Mouse (Mus musculus): ENCODE results near the gene H2afv. TPM values are rescaled to one million over a fixed set of nuclear protein-coding genes. Genes with fewer than 3 reads are reported as not detected.

The H2afv gene
- 5.1 TPM for polyA plus RNA-seq (2014; fragmentation: Illumina TruSeq; extraction: RNeasy Lipid Tissue Mini Kit (QIAGEN cat#74804); ENCODE audit: low read depth, low replicate concordance)

DNA sequence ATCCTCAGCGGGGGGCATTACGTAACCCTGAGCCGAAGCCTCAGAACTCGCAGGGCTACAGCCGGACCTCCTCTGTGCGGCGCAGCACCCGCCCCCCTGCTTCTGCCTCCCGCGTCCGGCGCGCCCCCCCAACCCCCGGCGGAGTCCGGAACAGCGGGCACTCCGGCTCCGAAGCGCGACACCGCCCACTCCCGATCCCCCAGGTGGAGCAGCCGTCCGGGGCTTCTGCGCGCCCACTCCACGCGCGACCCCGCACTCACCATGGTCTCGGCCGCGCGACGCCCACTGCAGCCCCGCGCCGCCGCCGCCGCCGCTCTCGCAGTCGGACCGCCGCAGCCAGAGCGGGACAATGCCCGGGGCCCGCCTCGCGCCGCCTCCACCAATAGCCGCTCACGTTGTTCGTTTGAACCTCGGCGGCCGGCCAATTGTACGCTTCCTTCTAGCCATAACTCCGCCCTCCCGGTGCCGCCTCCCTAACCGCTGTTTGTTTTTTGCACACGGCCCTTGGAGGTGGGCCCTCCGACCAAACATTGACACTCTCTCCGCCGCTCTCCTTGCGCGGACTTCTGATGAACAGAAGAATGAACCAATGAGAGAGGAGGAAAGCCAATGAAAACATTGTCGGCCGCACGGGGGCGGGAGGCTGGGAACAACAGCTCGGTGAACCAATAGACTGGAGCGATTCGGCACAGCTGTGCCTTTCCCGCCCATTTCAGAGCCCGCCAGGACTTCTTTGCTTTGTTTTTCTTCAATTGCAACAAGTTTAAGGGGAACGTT, at the start of gene H2afv:
Gene H2afv (minus strand): TSS at position 367 of the 777 bp plus-strand sequence.

DNA sequence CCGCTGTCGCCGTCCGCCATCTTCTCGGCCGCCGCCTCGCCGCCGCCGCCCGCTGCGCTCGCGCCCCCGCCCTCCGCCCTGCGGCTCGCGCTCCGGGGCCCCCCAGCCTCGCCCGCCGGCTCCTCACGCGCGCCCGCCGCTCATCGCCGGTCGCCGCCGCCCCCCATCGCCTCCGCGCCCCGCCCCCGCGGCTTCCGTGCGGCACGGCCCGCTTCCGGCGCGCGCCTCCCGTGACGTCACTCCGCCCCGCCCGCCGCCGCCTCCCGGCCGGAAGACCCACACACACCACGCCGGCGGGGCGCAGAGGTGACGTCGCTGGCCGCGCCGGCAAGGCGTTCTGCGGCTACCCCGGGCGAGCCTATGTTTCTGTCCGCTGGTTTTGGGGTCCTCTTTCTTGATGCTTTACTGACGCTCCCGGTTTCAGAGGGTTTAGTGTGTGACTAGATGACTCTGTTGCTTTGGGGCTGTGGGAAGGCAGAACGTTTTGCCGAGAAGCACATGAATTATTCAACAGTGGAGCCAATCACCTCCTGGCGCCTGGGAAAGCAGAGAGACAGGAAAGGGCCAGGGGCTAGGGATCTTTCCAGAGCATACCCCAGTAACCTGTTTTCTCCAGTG, 31.7 kb upstream of the H2afv start, which contains the start of gene Purb:
Gene Purb (minus strand): TSS at position 51 of the 618 bp plus-strand sequence.

DNA sequence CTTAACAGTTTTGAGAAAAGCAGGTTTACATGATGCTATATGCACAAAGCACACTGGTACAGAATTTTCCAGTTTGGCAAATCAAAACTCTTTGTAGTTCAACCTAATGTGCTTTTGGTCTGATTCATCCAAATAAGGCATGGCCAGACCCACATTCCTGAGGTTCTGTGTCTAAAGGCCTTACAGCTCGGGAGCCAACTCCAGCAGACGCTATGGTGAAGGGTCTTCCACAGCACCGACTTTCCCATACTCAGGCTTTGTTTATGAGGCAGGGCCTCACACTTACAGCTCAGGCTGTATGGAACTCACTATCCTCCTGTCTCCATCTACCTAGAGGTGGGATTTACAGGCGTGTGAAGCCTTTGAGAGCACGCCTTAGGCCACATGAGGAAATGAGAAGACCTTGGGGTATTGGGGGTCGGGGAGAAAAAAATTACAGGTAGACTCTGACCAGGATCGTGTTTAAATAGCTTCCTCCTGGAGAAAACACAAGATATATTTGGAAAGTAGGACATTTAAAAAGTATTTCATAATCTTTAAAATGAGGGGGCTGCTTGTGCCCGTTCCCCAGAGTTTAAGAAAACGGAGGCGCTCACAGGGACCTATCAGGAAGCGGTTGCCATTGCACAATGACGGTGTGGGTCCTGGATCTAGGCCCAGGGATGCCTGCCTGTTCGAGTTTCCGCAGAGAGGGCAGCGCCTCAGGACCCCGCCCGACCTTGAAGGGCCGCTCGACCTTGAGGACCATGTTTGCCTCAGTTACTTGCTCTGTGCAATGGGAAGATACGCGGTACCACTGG, 29.3 kb downstream of the H2afv start, which contains the start of gene Ppia:
Gene Ppia (plus strand): TSS at position 693 of the 800 bp plus-strand sequence.

DNA sequence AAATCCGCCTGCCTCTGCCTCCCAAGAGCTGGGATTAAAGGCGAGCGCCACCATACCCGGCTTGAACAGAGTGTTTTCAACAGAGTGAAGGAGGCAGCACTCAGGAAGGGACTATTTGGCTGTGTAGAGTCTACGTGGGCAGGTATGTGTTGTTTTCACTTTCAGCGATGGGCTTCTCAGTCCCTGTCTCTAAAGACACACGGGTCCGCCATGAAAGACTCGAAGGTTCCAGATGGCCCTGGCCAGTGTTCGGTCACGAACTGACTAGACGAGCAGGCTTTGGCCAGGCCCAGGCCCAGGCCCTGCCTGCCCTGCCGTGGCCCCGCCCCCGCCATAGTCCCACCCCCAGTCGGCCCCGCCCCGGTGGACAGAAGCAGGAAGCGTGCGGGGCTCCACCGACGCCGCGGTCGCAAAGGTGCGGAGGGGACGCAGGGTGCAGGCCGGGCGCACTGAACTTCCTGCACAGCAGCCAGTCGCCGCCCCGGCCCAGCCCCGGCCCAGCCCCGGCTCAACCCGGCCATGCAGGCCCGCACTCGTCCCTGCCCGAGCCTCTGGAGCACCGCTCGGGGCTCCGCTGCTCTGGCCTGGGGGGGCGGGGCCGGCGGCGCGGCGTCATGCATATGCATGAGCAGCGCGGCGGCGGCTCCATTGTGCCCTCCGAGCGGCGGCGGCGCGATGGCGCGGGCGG, 55.4 kb downstream of the H2afv start, which contains the start of gene Zmiz2:
Gene Zmiz2 (plus strand): TSS at position 349 of the 688 bp plus-strand sequence.

Other genes starting within 250 kb of the H2afv start
- gene A730071L15Rik, start 244.4 kb downstream of the H2afv start, polyA plus RNA-seq (2014; fragmentation: Illumina TruSeq; extraction: RNeasy Lipid Tissue Mini Kit (QIAGEN cat#74804); ENCODE audit: low read depth, low replicate concordance) = 0.67 TPM
- gene Nudcd3, start 244.0 kb downstream of the H2afv start, polyA plus RNA-seq (2014; fragmentation: Illumina TruSeq; extraction: RNeasy Lipid Tissue Mini Kit (QIAGEN cat#74804); ENCODE audit: low read depth, low replicate concordance) = 11.7 TPM
- gene Npc1l1, start 214.3 kb downstream of the H2afv start, polyA plus RNA-seq (2014; fragmentation: Illumina TruSeq; extraction: RNeasy Lipid Tissue Mini Kit (QIAGEN cat#74804); ENCODE audit: low read depth, low replicate concordance) = 0.06 TPM
- 11.2 TPM for gene Ddx56, start 176.7 kb downstream of the H2afv start, polyA plus RNA-seq (2014; fragmentation: Illumina TruSeq; extraction: RNeasy Lipid Tissue Mini Kit (QIAGEN cat#74804); ENCODE audit: low read depth, low replicate concordance)
- 35.4 TPM for gene Tmed4, start 169.6 kb downstream of the H2afv start, polyA plus RNA-seq (2014; fragmentation: Illumina TruSeq; extraction: RNeasy Lipid Tissue Mini Kit (QIAGEN cat#74804); ENCODE audit: low read depth, low replicate concordance)
- 56.3 TPM for gene Ogdh, start 152.8 kb downstream of the H2afv start, polyA plus RNA-seq (2014; fragmentation: Illumina TruSeq; extraction: RNeasy Lipid Tissue Mini Kit (QIAGEN cat#74804); ENCODE audit: low read depth, low replicate concordance)
- gene Zmiz2, start 55.4 kb downstream of the H2afv start, polyA plus RNA-seq (2014; fragmentation: Illumina TruSeq; extraction: RNeasy Lipid Tissue Mini Kit (QIAGEN cat#74804); ENCODE audit: low read depth, low replicate concordance) = 1.9 TPM
- gene Ppia, start 29.0 kb downstream of the H2afv start, polyA plus RNA-seq (2014; fragmentation: Illumina TruSeq; extraction: RNeasy Lipid Tissue Mini Kit (QIAGEN cat#74804); ENCODE audit: low read depth, low replicate concordance) = 844 TPM
- 42.9 TPM for gene Purb, start 31.5 kb upstream of the H2afv start, polyA plus RNA-seq (2014; fragmentation: Illumina TruSeq; extraction: RNeasy Lipid Tissue Mini Kit (QIAGEN cat#74804); ENCODE audit: low read depth, low replicate concordance)
- not detected for gene Myo1g, start 76.5 kb upstream of the H2afv start, polyA plus RNA-seq (2014; fragmentation: Illumina TruSeq; extraction: RNeasy Lipid Tissue Mini Kit (QIAGEN cat#74804); ENCODE audit: low read depth, low replicate concordance)
- gene Ccm2, start 102.4 kb upstream of the H2afv start, polyA plus RNA-seq (2014; fragmentation: Illumina TruSeq; extraction: RNeasy Lipid Tissue Mini Kit (QIAGEN cat#74804); ENCODE audit: low read depth, low replicate concordance) = 1.1 TPM
- gene Nacad, start 161.6 kb upstream of the H2afv start, polyA plus RNA-seq (2014; fragmentation: Illumina TruSeq; extraction: RNeasy Lipid Tissue Mini Kit (QIAGEN cat#74804); ENCODE audit: low read depth, low replicate concordance) = not detected
- 1.8 TPM for gene Tbrg4, start 181.6 kb upstream of the H2afv start, polyA plus RNA-seq (2014; fragmentation: Illumina TruSeq; extraction: RNeasy Lipid Tissue Mini Kit (QIAGEN cat#74804); ENCODE audit: low read depth, low replicate concordance)
- gene Wap, start 194.2 kb upstream of the H2afv start, polyA plus RNA-seq (2014; fragmentation: Illumina TruSeq; extraction: RNeasy Lipid Tissue Mini Kit (QIAGEN cat#74804); ENCODE audit: low read depth, low replicate concordance) = not detected
- not detected for gene Ramp3, start 214.1 kb upstream of the H2afv start, polyA plus RNA-seq (2014; fragmentation: Illumina TruSeq; extraction: RNeasy Lipid Tissue Mini Kit (QIAGEN cat#74804); ENCODE audit: low read depth, low replicate concordance)

All from testis, adult 10 weeks (tissue).